Mouse (Mus musculus): ENCODE data around the gene Kcnmb1. TPM values are rescaled to one million over a fixed set of nuclear protein-coding genes. Genes with fewer than 3 reads are reported as not detected.

The Kcnmb1 gene
- total and polyA plus RNA-seq, 3 experiments, result 0.04 to 0.49 (median 0.09) TPM

- peak; percentile 100 for TF ChIP-seq IRF4 (IDR thresholded peaks at IDR 0.05; ENCODE audit: low read depth, low read length)
- TF ChIP-seq SIN3A (IDR thresholded peaks at IDR 0.05; ENCODE audit: low read length), result peak; percentile 85
- TF ChIP-seq CHD2 (IDR thresholded peaks at IDR 0.05; ENCODE audit: low read length), result peak; percentile 98
- TF ChIP-seq POLR2AphosphoS2 (IDR thresholded peaks at IDR 0.05; ENCODE audit: low read depth, low read length), result no peak
- TF ChIP-seq CHD1 (IDR thresholded peaks at IDR 0.05; ENCODE audit: low read depth, low read length), result no peak
- peak; percentile 99 for TF ChIP-seq JUND (conservative IDR thresholded peaks at IDR 0.05; ENCODE audit: low read depth, low read length)
- peak; percentile 50 for TF ChIP-seq SMC3 (IDR thresholded peaks at IDR 0.05; ENCODE audit: low read depth, low read length)
- no peak for TF ChIP-seq USF2 (conservative IDR thresholded peaks at IDR 0.05; ENCODE audit: low read depth, low read length)
- peak; percentile 62 for TF ChIP-seq NRF1 (IDR thresholded peaks at IDR 0.05; ENCODE audit: low read depth, low read length)
- TF ChIP-seq MAX (IDR thresholded peaks at IDR 0.05; ENCODE audit: low read length), result peak; percentile 97
- peak; percentile 99 for TF ChIP-seq MYC (IDR thresholded peaks at IDR 0.05; ENCODE audit: low read depth, low read length)
- no peak for TF ChIP-seq PAX5 (IDR thresholded peaks at IDR 0.05; ENCODE audit: low read length)
- peak; percentile 100 for TF ChIP-seq ETS1 (conservative IDR thresholded peaks at IDR 0.05; ENCODE audit: low read depth, low read length)
- TF ChIP-seq BHLHE40 (IDR thresholded peaks at IDR 0.05; ENCODE audit: low read depth, low read length), result peak; percentile 100
These were observed 48.0 kb downstream of the Kcnmb1 start (continued) for GRCm38 (mm10) chr11:34010859-34011172.

- Histone ChIP-seq H3K9me3 (replicated peaks; ENCODE audit: low read length) (peaks cover 5% of the 10 kb centered on the region), H3K4me3 (replicated peaks in 1 of 3; ENCODE audit: low read depth in 2 of 3, low read length in 2 of 3, poor library complexity in 1 of 3) (no peak overlapping the region), H3K9ac (ENCODE audit: insufficient read depth, low read depth) (peak overlapping the region; percentile 20), H3K4me1 (ENCODE audit: control insufficient read depth in 1 of 2, insufficient read depth in 2 of 2) (peaks cover 25 to 45% of the 10 kb centered on the region in 2 experiments), H3K27ac (ENCODE audit: insufficient read depth, low read depth) (peak overlapping the region; percentile 77), H3K4me2 (ENCODE audit: insufficient read depth, low read depth, poor library complexity, severe bottlenecking) (peak overlapping the region; percentile 4; the same call in 1 of the 2 replicates), H3K27me3 (replicated peaks) (no peaks in the 10 kb centered on the region), H3K36me3 (replicated peaks in 1 of 2; ENCODE audit: control insufficient read depth in 1 of 2, insufficient read depth in 1 of 2, low read length in 1 of 2) (no peaks in the 10 kb centered on the region), H3K79me2 (replicated peaks; ENCODE audit: control insufficient read depth, extremely low read depth, insufficient read depth, poor library complexity, severe bottlenecking) (no peaks in the 10 kb centered on the region)
- DNase-seq (ENCODE audit: extremely low read depth), result peak; percentile 77
- in situ Hi-C loops (cut with MboI; ENCODE audit: low pct_ligation_motif_present, low pct_unique_long_range_greater_than_20kb, low sequenced_read_pairs) (no loop called here), dilution Hi-C loops (cut with MboI; ENCODE audit: extremely low pct_ligation_motif_present, extremely low pct_unique_long_range_greater_than_20kb, low sequenced_read_pairs) (no loop called here)
- TF ChIP-seq MAX (IDR thresholded peaks at IDR 0.05; ENCODE audit: low read length), result peak; percentile 59; the same call in 1 of the 2 replicates
- TF ChIP-seq CHD2 (IDR thresholded peaks at IDR 0.05; ENCODE audit: low read length), result peak; percentile 88; the same call in 1 of the 2 replicates
- TF ChIP-seq CTCF (conservative IDR thresholded peaks at IDR 0.05 in 1 of 2, IDR thresholded peaks at IDR 0.05 in 1 of 2; ENCODE audit: low read depth in 2 of 2, low read length in 2 of 2), result no peak
- no peak for TF ChIP-seq JUND (conservative IDR thresholded peaks at IDR 0.05; ENCODE audit: low read depth, low read length)
- TF ChIP-seq TCF12 (IDR thresholded peaks at IDR 0.05; ENCODE audit: low read depth, low read length), result peak; percentile 78
- TF ChIP-seq ZMIZ1 (IDR thresholded peaks at IDR 0.05; ENCODE audit: low read depth, low read length), result no peak
- TF ChIP-seq MAZ (IDR thresholded peaks at IDR 0.05; ENCODE audit: low read depth, low read length), result 0 out of 2 replicates have a peak, but pooled peaks have one; percentile 48
- TF ChIP-seq MAFK (IDR thresholded peaks at IDR 0.05; ENCODE audit: insufficient replicate concordance, low read length), result no peak
- TF ChIP-seq ELF1 (IDR thresholded peaks at IDR 0.05; ENCODE audit: low read depth, low read length), result peak; percentile 50; the same call in 1 of the 2 replicates
- TF ChIP-seq MXI1 (IDR thresholded peaks at IDR 0.05; ENCODE audit: low read depth, low read length), result no peak
- TF ChIP-seq PAX5 (IDR thresholded peaks at IDR 0.05; ENCODE audit: low read length), result no peak
- TF ChIP-seq GABPA (IDR thresholded peaks at IDR 0.05; ENCODE audit: insufficient replicate concordance, low read depth, low read length), result no peak
- TF ChIP-seq HCFC1 (IDR thresholded peaks at IDR 0.05; ENCODE audit: low read depth, low read length), result no peak
- TF ChIP-seq POLR2AphosphoS2 (IDR thresholded peaks at IDR 0.05; ENCODE audit: low read depth, low read length), result no peak
- no peak for TF ChIP-seq E2F4 (IDR thresholded peaks at IDR 0.05; ENCODE audit: insufficient replicate concordance, low read depth, low read length)
- no peak for TF ChIP-seq UBTF (IDR thresholded peaks at IDR 0.05; ENCODE audit: low read depth, low read length)
- TF ChIP-seq EP300 (IDR thresholded peaks at IDR 0.05; ENCODE audit: low read length), result peak; percentile 95
- no peak for TF ChIP-seq SIN3A (IDR thresholded peaks at IDR 0.05; ENCODE audit: low read length)
- peak; percentile 74; the same call in 1 of the 2 replicates for TF ChIP-seq MEF2A (IDR thresholded peaks at IDR 0.05; ENCODE audit: borderline replicate concordance, low read depth, low read length)
- no peak; the same call in 1 of the 2 replicates for TF ChIP-seq JUN (IDR thresholded peaks at IDR 0.05; ENCODE audit: insufficient read depth, low read depth, low read length)
- TF ChIP-seq USF2 (conservative IDR thresholded peaks at IDR 0.05; ENCODE audit: low read depth, low read length), result no peak
- peak; percentile 72; the same call in 1 of the 2 replicates for TF ChIP-seq MYC (IDR thresholded peaks at IDR 0.05; ENCODE audit: low read depth, low read length)
- peak; percentile 5; the same call in 1 of the 2 replicates for TF ChIP-seq RAD21 (IDR thresholded peaks at IDR 0.05; ENCODE audit: low read depth, low read length)
- 0 out of 2 replicates have a peak, but pooled peaks have one; percentile 59 for TF ChIP-seq TBP (conservative IDR thresholded peaks at IDR 0.05; ENCODE audit: low read depth, low read length)
- no peak for TF ChIP-seq NRF1 (IDR thresholded peaks at IDR 0.05; ENCODE audit: low read depth, low read length)
- TF ChIP-seq IRF4 (IDR thresholded peaks at IDR 0.05; ENCODE audit: low read depth, low read length), result peak; percentile 98
- TF ChIP-seq NELFE (IDR thresholded peaks at IDR 0.05; ENCODE audit: low read depth, low read length), result no peak
- TF ChIP-seq POLR2A (IDR thresholded peaks at IDR 0.05; ENCODE audit: low read depth, low read length), result peak; percentile 47; the same call in 1 of the 2 replicates
- no peak for TF ChIP-seq CHD1 (IDR thresholded peaks at IDR 0.05; ENCODE audit: low read depth, low read length)
- no peak for TF ChIP-seq ZC3H11A (IDR thresholded peaks at IDR 0.05; ENCODE audit: low read depth, low read length)
- peak; percentile 89 for TF ChIP-seq RCOR1 (conservative IDR thresholded peaks at IDR 0.05; ENCODE audit: low read depth, low read length)
- TF ChIP-seq BHLHE40 (IDR thresholded peaks at IDR 0.05; ENCODE audit: low read depth, low read length), result peak; percentile 84
These were observed 49.3 kb downstream of the Kcnmb1 start for GRCm38 (mm10) chr11:34012007-34012652.

Data from CH12.LX (cell line).